Mouse (Mus musculus) lung, adult 2 months (tissue): ENCODE data around the gene Prss38.

Experiments
- CTCF ChIP-seq: fragments of 200-500 bp; IDR thresholded peaks from 2 replicates; pipeline ENCODE4 v1.5.1; 2011; ENCODE audit warnings: mild to moderate bottlenecking, low read length, control low read depth; ENCODE audit not compliant: insufficient read depth
- POLR2A ChIP-seq: fragments of 200-500 bp; IDR thresholded peaks from 2 replicates; pipeline ENCODE4 v1.6.1; 2011; ENCODE audit warnings: low read depth, mild to moderate bottlenecking, control low read depth, low read length, borderline replicate concordance; ENCODE audit errors: extremely low read depth

- TF ChIP-seq CTCF = no peak
- TF ChIP-seq POLR2A = no peak
Measured at GRCm38 (mm10) chr11:59329616-59330015, 45.8 kb downstream of the Prss38 start.
